Mouse (Mus musculus): ENCODE data around the gene Leng9. TPM values are rescaled to one million over a fixed set of nuclear protein-coding genes. Genes with fewer than 3 reads are reported as not detected.

Leng9 gene
- total and polyA plus RNA-seq, 2 experiments, result 2.0 to 4.7 TPM

DNA sequence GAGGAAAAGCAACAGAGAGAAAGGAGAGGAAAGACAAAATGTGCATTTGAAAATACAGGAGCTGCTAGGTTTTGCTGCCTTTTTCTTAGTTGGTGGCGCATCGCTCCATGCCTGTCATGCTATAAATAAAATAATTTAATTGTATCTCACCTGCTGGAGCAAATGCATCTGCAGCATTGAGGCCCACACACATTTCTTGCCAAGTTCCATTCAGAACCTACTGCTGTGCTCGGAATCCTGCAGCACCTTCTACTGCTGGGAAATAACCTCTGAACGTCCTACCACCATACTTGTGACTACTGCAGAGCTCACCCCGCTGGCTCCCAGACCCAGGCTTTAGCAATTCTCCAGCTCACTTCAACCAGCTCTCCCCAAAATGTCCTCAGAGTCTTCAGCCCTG is 49.0 kb downstream of the Leng9 start:
- H3K4me1 ChIP-seq (ENCODE audit: control insufficient read depth, insufficient read depth, low read length), result no peaks in the 10 kb centered on the region
- no peak overlapping the region for H3K27ac ChIP-seq (replicated peaks; ENCODE audit: insufficient read depth, low read depth, low read length)
- DNase-seq (ENCODE audit: extremely low read depth, low read depth, low spot score), result no peak
- H3K36me3 ChIP-seq (ENCODE audit: control insufficient read depth, insufficient read depth, low read length), result no peaks in the 10 kb centered on the region
- no peaks in the 10 kb centered on the region for H3K79me2 ChIP-seq (ENCODE audit: control insufficient read depth, insufficient read depth, low read length)
- H3K4me3 ChIP-seq (ENCODE audit: insufficient read depth, low read depth, low read length), result no peak overlapping the region
- no peak for TF ChIP-seq POLR2A (IDR thresholded peaks at IDR 0.05; ENCODE audit: extremely low read depth, insufficient read depth, low read length)
- TF ChIP-seq CTCF (IDR thresholded peaks at IDR 0.05; ENCODE audit: low read depth, low read length), result no peak
- 83% methylated on average over 5 of the region's 5 CpGs for WGBS
- no peaks in the 10 kb centered on the region for H3K27me3 ChIP-seq (ENCODE audit: control insufficient read depth, insufficient read depth, low read length)
- no peak overlapping the region for H3K9ac ChIP-seq (ENCODE audit: low read depth, low read length)

GRCm38 (mm10) chr7:4098832-4099231 is 51.3 kb downstream of the Leng9 start:
- Histone ChIP-seq H3K27ac (replicated peaks; ENCODE audit: insufficient read depth, low read depth, low read length) (no peak overlapping the region), H3K79me2 (ENCODE audit: control insufficient read depth, insufficient read depth, low read length) (no peaks in the 10 kb centered on the region), H3K4me3 (ENCODE audit: insufficient read depth, low read depth, low read length) (no peak overlapping the region), H3K4me1 (ENCODE audit: control insufficient read depth, insufficient read depth, low read length) (no peaks in the 10 kb centered on the region), H3K36me3 (ENCODE audit: control insufficient read depth, insufficient read depth, low read length) (no peaks in the 10 kb centered on the region), H3K9ac (ENCODE audit: low read depth, low read length) (no peak overlapping the region), H3K27me3 (ENCODE audit: control insufficient read depth, insufficient read depth, low read length) (no peaks in the 10 kb centered on the region)
- TF ChIP-seq POLR2A (IDR thresholded peaks at IDR 0.05; ENCODE audit: extremely low read depth, insufficient read depth, low read length), result no peak
- TF ChIP-seq CTCF (IDR thresholded peaks at IDR 0.05; ENCODE audit: low read depth, low read length), result no peak
- 60% methylated on average over 2 of the region's 2 CpGs for WGBS
- no peak for DNase-seq (ENCODE audit: extremely low read depth, low read depth, low spot score)

- TF ChIP-seq POLR2A (IDR thresholded peaks at IDR 0.05; ENCODE audit: extremely low read depth, insufficient read depth, low read length), result no peak
- TF ChIP-seq CTCF (IDR thresholded peaks at IDR 0.05; ENCODE audit: low read depth, low read length), result no peak
- Histone ChIP-seq H3K27me3 (ENCODE audit: control insufficient read depth, insufficient read depth, low read length) (no peaks in the 10 kb centered on the region), H3K79me2 (ENCODE audit: control insufficient read depth, insufficient read depth, low read length) (no peaks in the 10 kb centered on the region), H3K36me3 (ENCODE audit: control insufficient read depth, insufficient read depth, low read length) (no peaks in the 10 kb centered on the region), H3K27ac (replicated peaks; ENCODE audit: insufficient read depth, low read depth, low read length) (no peak overlapping the region), H3K4me1 (ENCODE audit: control insufficient read depth, insufficient read depth, low read length) (no peaks in the 10 kb centered on the region), H3K9ac (ENCODE audit: low read depth, low read length) (no peak overlapping the region), H3K4me3 (ENCODE audit: insufficient read depth, low read depth, low read length) (no peak overlapping the region)
- DNase-seq (ENCODE audit: extremely low read depth, low read depth, low spot score), result no peak
- WGBS, result 79% methylated on average over 2 of the region's 2 CpGs
These were observed 51.9 kb downstream of the Leng9 start for GRCm38 (mm10) chr7:4098301-4098700.

Other genes starting within 250 kb of the Leng9 start
- 0.09 TPM in 1 of 2 replicates, not detected in the other for gene Lilra6, start 234.9 kb downstream of the Leng9 start, total RNA-seq (2014; rRNA removed)
- 0.20 TPM in 1 of 2 replicates, not detected in the other for gene Lilra6, start 234.9 kb downstream of the Leng9 start, polyA plus RNA-seq (2012; rRNA removed)
- 3.7 and 5.8 TPM in 2 replicates for gene Lair1, start 87.2 kb downstream of the Leng9 start, total RNA-seq (2014; rRNA removed)
- 1.4 and 3.7 TPM in 2 replicates for gene Lair1, start 87.2 kb downstream of the Leng9 start, polyA plus RNA-seq (2012; rRNA removed)
- gene Ttyh1, start 31.0 kb downstream of the Leng9 start, total RNA-seq (2014; rRNA removed), result 0.65 and 2.8 TPM in 2 replicates
- 2.3 and 2.4 TPM in 2 replicates for gene Ttyh1, start 31.0 kb downstream of the Leng9 start, polyA plus RNA-seq (2012; rRNA removed)
- gene Leng8, start 13.3 kb downstream of the Leng9 start, total RNA-seq (2014; rRNA removed), result 36.0 and 36.1 TPM in 2 replicates
- gene Leng8, start 13.3 kb downstream of the Leng9 start, polyA plus RNA-seq (2012; rRNA removed), result 76.2 and 148 TPM in 2 replicates
- 2.0 and 3.8 TPM in 2 replicates for gene Cdc42ep5, start 14.5 kb upstream of the Leng9 start, total RNA-seq (2014; rRNA removed)
- 4.1 and 5.0 TPM in 2 replicates for gene Cdc42ep5, start 14.5 kb upstream of the Leng9 start, polyA plus RNA-seq (2012; rRNA removed)
- 2.9 and 4.3 TPM in 2 replicates for gene Lilra5, start 87.4 kb upstream of the Leng9 start, total RNA-seq (2014; rRNA removed)
- 0.60 and 0.71 TPM in 2 replicates for gene Lilra5, start 87.4 kb upstream of the Leng9 start, polyA plus RNA-seq (2012; rRNA removed)
- gene Ncr1, start 187.3 kb upstream of the Leng9 start, total RNA-seq (2014; rRNA removed), result 0.27 and 0.46 TPM in 2 replicates
- gene Ncr1, start 187.3 kb upstream of the Leng9 start, polyA plus RNA-seq (2012; rRNA removed), result 0.06 and 0.10 TPM in 2 replicates
- 0.07 TPM in 1 of 2 replicates, not detected in the other for gene Gp6, start 247.4 kb upstream of the Leng9 start, total RNA-seq (2014; rRNA removed)
- not detected in 2 replicates for gene Gp6, start 247.4 kb upstream of the Leng9 start, polyA plus RNA-seq (2012; rRNA removed)

Measured in liver, adult 2 months (tissue).